Mouse (Mus musculus): Measurements from ENCODE around the gene Gm15127. TPM values are rescaled to one million over a fixed set of nuclear protein-coding genes. Genes with fewer than 3 reads are reported as not detected.

Gene Gm15127
- total RNA-seq (2023): not detected

DNA sequence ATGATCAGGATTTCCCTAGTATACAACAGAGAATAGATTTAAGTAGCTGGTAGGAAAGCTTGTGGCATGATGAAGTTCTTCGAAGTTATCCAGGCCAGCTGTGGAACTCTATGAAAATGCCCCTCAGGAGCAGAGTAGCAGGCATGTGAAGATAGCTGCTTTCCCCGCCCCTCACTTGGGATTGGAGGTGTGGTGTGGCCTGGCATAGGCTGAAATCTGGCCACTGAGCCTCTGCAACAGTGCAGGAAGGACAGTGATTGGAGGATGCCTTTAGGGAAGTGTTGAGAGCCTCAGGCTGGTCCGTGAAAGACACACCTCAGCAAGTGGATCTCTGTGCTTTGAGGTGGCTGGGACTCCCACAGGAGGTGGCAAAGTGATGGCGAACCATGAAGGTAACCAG, at the start of gene Gm15127:
TSS of gene Gm15127 (plus strand) at position 301 of the 400 bp plus-strand sequence.

DNA sequence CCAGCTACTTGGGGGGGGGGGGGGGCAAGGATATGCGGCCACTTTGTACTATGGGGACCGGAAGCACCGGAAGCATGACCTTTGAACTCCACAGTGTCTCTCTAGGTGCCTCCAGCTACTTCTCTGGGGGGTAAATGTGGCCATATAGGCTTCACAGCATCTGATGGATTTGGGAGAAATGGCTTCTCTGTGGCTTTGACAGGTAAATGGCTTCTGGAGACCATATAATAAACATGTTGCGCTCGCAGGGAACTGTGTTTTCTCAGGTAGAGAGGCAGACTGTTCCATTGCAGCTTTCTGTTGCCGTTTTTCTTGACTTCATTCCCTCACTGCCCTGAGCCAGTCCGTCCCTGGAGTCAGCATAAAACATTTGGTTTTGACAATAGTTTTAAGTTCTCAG, 48.3 kb upstream of the Gm15127 start, which contains the start of gene Gm8334:
TSS of gene Gm8334 (minus strand) at position 101 of the 400 bp plus-strand sequence.

Other genes with a start within 250 kb of the Gm15127 start
- not detected for gene Gm15114, start 174.6 kb upstream of the Gm15127 start, total RNA-seq (2023)
- not detected for gene Gm8334, start 48.4 kb upstream of the Gm15127 start, total RNA-seq (2023)
- not detected for gene Luzp4, start 194.0 kb downstream of the Gm15127 start, total RNA-seq (2023)